Mouse (Mus musculus) stomach, postnatal 0 days (tissue): ENCODE data around the gene Arrdc5.

Source experiments
- CTCF ChIP-seq: IDR thresholded peaks from 2 replicates; pipeline ENCODE4 v1.5.1; 2016; ENCODE audit warnings: antibody characterized with exemption, low read depth, mild to moderate bottlenecking, moderate library complexity
- EP300 ChIP-seq: optimal IDR thresholded peaks from 2 replicates; pipeline ENCODE3; 2016; ENCODE audit warnings: antibody characterized with exemption

DNA sequence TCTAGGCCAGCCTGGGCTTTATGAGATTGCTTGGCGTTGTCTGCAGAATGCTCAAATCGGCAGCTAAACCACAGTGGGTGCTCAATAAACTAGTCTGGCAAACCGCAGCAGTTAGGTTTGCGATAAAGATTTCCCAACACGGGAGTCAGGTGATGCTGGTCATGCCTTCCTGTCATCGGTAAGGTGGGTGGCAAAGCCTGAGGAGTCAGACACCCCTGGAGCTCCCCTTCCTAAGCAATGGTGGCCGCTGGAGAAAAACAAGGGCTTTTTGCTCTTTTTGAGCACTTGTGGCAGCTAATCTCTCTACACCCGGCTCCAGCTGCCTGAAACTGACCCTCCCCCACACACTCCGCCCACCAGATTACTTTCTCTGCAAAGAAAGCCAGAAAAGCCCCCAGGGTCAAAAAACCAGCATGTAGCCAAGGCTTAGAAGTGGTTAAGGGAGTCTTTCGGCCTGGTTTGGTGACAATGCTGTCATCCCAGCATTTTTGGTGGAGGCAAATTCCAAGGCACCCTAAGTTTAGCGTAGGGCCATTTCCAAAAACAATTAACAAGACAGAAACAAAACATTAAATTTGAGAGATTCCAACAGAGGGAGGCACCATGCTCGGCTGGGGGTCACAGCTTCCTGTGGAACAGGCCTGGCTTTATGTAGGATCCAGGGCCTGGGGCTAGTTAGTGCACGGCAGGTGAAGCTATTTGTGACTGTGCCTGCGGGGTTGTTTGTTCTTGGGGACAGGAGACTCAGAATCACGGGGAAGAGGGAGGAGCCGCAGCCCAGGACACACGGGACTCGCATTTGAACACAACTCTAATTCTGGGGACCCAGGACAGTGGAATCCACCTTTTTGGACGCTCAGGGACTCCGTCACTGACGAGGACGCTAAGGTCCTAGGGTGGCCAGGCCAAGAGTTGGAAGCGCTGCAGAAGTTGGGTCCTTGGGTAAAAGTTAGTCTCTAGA is 10.4 kb downstream of the Arrdc5 start:
- TF ChIP-seq CTCF, result no peak
- TF ChIP-seq EP300, result no peak
